ENCODE assay signal across 16 mouse cellular contexts in the genomic region with DNA sequence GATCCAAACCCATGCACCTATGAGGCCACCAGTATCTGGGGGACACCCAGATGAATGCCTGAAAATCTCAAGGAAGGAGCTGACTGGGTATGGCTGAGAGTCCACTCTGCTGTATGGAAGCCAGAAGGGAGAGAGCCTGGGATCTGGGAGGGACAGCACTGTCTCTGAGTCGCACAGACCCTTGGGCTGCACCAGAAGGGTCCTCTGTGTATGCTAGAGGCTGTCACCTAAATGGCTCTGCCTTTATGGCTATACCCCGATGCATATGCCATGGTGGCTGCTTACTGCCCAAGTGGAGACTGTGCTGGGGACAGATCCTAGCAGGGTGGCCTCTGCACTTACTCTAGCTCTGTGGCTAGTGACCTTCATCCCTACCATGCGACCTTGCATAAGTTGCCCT. TPM values are rescaled to one million over a fixed set of nuclear protein-coding genes. Genes with fewer than 3 reads are reported as not detected.
A peak's percentile ranks its signal among the peaks of the same experiment; 100 is the strongest.
DNase-seq lines count a peak whose midpoint lies in the region; ATAC-seq and TF ChIP-seq lines count a peak whose summit lies in the region.
"Had no signal": no experiment of that assay in that cellular context is flagged by ENCODE, and none has a peak within 500 bp of the region (broad histone marks: within the 10 kb centered on the region; RNA-seq: fewer than 3 reads in every experiment).

No protein-coding gene starts in this region.

- H3K9me3 ChIP-seq in kidney, embryonic 16.5 days (ENCODE audit: low read length) = no peaks in the 10 kb centered on the region
- H3K9me3 ChIP-seq in MEL (replicated peaks; ENCODE audit: insufficient read depth, low read length) = no peaks in the 10 kb centered on the region
- no peaks in the 10 kb centered on the region for H3K9me3 ChIP-seq in forebrain, embryonic 14.5 days (replicated peaks; ENCODE audit: control insufficient read depth, low read length)
- no peaks in the 10 kb centered on the region for H3K9me3 ChIP-seq in midbrain, embryonic 16.5 days (replicated peaks; ENCODE audit: control insufficient read depth, low read length, poor library complexity, severe bottlenecking)
- H3K9me3 ChIP-seq: embryonic facial prominence, embryonic 15.5 days had no signal

- no peaks in the 10 kb centered on the region for H3K27me3 ChIP-seq in kidney, embryonic 16.5 days (ENCODE audit: insufficient read depth, low read length)
- H3K27me3 ChIP-seq in MEL (ENCODE audit: control insufficient read depth in 1 of 2, insufficient read depth in 2 of 2, low read length in 2 of 2) = no peaks in the 10 kb centered on the region
- H3K27me3 ChIP-seq in forebrain, embryonic 14.5 days (replicated peaks; ENCODE audit: control insufficient read depth, insufficient read depth, low read length) = no peaks in the 10 kb centered on the region
- no peaks in the 10 kb centered on the region for H3K27me3 ChIP-seq in midbrain, embryonic 16.5 days (ENCODE audit: control insufficient read depth, insufficient read depth, low read depth, low read length)
- H3K27me3 ChIP-seq in cerebellum, adult 2 months (ENCODE audit: control insufficient read depth, insufficient read depth, low read length) = no peaks in the 10 kb centered on the region; the same call in 1 of the 2 replicates
- H3K27me3 ChIP-seq: embryonic facial prominence, embryonic 15.5 days had no signal

- TF ChIP-seq EP300 in MEL (IDR thresholded peaks at IDR 0.05; ENCODE audit: low read depth in 1 of 2, low read length in 2 of 2) = no peak

- no peak for TF ChIP-seq POLR2A in MEL (IDR thresholded peaks at IDR 0.05; ENCODE audit: control insufficient read depth in 1 of 2, insufficient read depth in 1 of 2, low read depth in 1 of 2, low read length in 2 of 2, poor library complexity in 1 of 2)
- no peak for TF ChIP-seq POLR2A in cerebellum, adult 2 months (IDR thresholded peaks at IDR 0.05; ENCODE audit: borderline replicate concordance, insufficient read depth, low read length)

- intact Hi-C loops in left cerebral cortex, postnatal 14 days (cut with DNase I) = no loop called here

- no peak overlapping the region for H3K27ac ChIP-seq in kidney, embryonic 16.5 days (ENCODE audit: low read length)
- no peak overlapping the region for H3K27ac ChIP-seq in MEL (ENCODE audit: control insufficient read depth, low read depth, low read length)
- H3K27ac ChIP-seq in forebrain, embryonic 14.5 days (ENCODE audit: low read depth, low read length) = no peak overlapping the region
- no peak overlapping the region for H3K27ac ChIP-seq in midbrain, embryonic 16.5 days (ENCODE audit: low read length)
- no peak overlapping the region for H3K27ac ChIP-seq in cerebellum, adult 2 months (ENCODE audit: insufficient read depth, low read length)
- H3K27ac ChIP-seq: embryonic facial prominence, embryonic 15.5 days had no signal

- H3K79me2 ChIP-seq in MEL (ENCODE audit: control insufficient read depth, insufficient read depth, low read length, poor library complexity) = no peaks in the 10 kb centered on the region

- peak; percentile 35; the same call in 1 of the 2 replicates for ATAC-seq in kidney, embryonic 16.5 days (ENCODE audit: low FRiP score, low TSS enrichment)
- peak; percentile 37; the same call in 1 of the 2 replicates for ATAC-seq in forebrain, embryonic 14.5 days
- ATAC-seq in midbrain, embryonic 16.5 days = peak; percentile 30; the same call in 1 of the 2 replicates
- ATAC-seq: CD4-positive, CD25-positive, alpha-beta regulatory T cell, adult 4 months; inflammation-experienced regulatory T-cells, adult 6 months; liver, postnatal 0 days had no signal

- no peaks in the 10 kb centered on the region for H3K36me3 ChIP-seq in kidney, embryonic 16.5 days (ENCODE audit: insufficient read depth, low read length)
- no peaks in the 10 kb centered on the region for H3K36me3 ChIP-seq in MEL (ENCODE audit: control insufficient read depth in 1 of 2, insufficient read depth in 2 of 2, low read length in 2 of 2)
- peaks cover 8% of the 10 kb centered on the region for H3K36me3 ChIP-seq in forebrain, embryonic 14.5 days (ENCODE audit: control insufficient read depth, insufficient read depth, low read length)
- peaks cover 8% of the 10 kb centered on the region for H3K36me3 ChIP-seq in midbrain, embryonic 16.5 days (ENCODE audit: control insufficient read depth, insufficient read depth, low read length)
- H3K36me3 ChIP-seq: embryonic facial prominence, embryonic 15.5 days had no signal

- no peaks in the 10 kb centered on the region for H3K4me1 ChIP-seq in kidney, embryonic 16.5 days (ENCODE audit: insufficient read depth, low read length)
- H3K4me1 ChIP-seq in MEL (ENCODE audit: control insufficient read depth in 1 of 2, insufficient read depth in 2 of 2, low read length in 2 of 2) = no peaks in the 10 kb centered on the region
- H3K4me1 ChIP-seq in forebrain, embryonic 14.5 days (ENCODE audit: control insufficient read depth, insufficient read depth, low read length) = no peaks in the 10 kb centered on the region
- peaks cover under 1% of the 10 kb centered on the region; the same call in 1 of the 2 replicates for H3K4me1 ChIP-seq in midbrain, embryonic 16.5 days (ENCODE audit: control insufficient read depth, insufficient read depth, low read length)
- no peaks in the 10 kb centered on the region for H3K4me1 ChIP-seq in cerebellum, adult 2 months (ENCODE audit: control insufficient read depth, insufficient read depth, low read length)
- H3K4me1 ChIP-seq: embryonic facial prominence, embryonic 15.5 days had no signal

- WGBS in kidney, embryonic 16.5 days = 74% methylated on average over 3 of the region's 3 CpGs
- WGBS in forebrain, embryonic 14.5 days = 79% methylated on average over 3 of the region's 3 CpGs
- WGBS in midbrain, embryonic 16.5 days = 74% methylated on average over 3 of the region's 3 CpGs
- 56% methylated on average over 3 of the region's 3 CpGs for WGBS in cerebellum, adult 2 months

- H3K9ac ChIP-seq in kidney, embryonic 16.5 days (replicated peaks; ENCODE audit: low read length) = no peak overlapping the region
- H3K9ac ChIP-seq in MEL (ENCODE audit: control insufficient read depth, low read depth, low read length, poor library complexity, severe bottlenecking) = no peak overlapping the region
- no peak overlapping the region for H3K9ac ChIP-seq in forebrain, embryonic 14.5 days (ENCODE audit: low read length)
- H3K9ac ChIP-seq in midbrain, embryonic 16.5 days (ENCODE audit: low read depth, low read length) = no peak overlapping the region
- H3K9ac ChIP-seq: embryonic facial prominence, embryonic 15.5 days; liver, postnatal 0 days had no signal

- no peak for TF ChIP-seq RAD21 in MEL (IDR thresholded peaks at IDR 0.05; ENCODE audit: low read depth, low read length)

- no peak overlapping the region for H3K4me2 ChIP-seq in kidney, embryonic 16.5 days (replicated peaks; ENCODE audit: low read depth, low read length)
- no peak overlapping the region for H3K4me2 ChIP-seq in forebrain, embryonic 14.5 days (ENCODE audit: low read length)
- no peak overlapping the region for H3K4me2 ChIP-seq in midbrain, embryonic 16.5 days (ENCODE audit: low read length)
- H3K4me2 ChIP-seq: embryonic facial prominence, embryonic 15.5 days had no signal

- no peak for TF ChIP-seq CTCF in MEL (IDR thresholded peaks at IDR 0.05 in 2 of 3, conservative IDR thresholded peaks at IDR 0.05 in 1 of 3; ENCODE audit: control insufficient read depth in 1 of 3, insufficient read depth in 1 of 3, low read depth in 2 of 3, low read length in 3 of 3, poor library complexity in 1 of 3, severe bottlenecking in 1 of 3)
- no peak for TF ChIP-seq CTCF in cerebellum, adult 2 months (IDR thresholded peaks at IDR 0.05; ENCODE audit: borderline replicate concordance, insufficient read depth, low read depth, low read length)

- no peak overlapping the region for H3K4me3 ChIP-seq in kidney, embryonic 16.5 days (ENCODE audit: low read length)
- H3K4me3 ChIP-seq in MEL (ENCODE audit: control insufficient read depth in 1 of 2, insufficient read depth in 1 of 2, low read depth in 2 of 2, low read length in 2 of 2) = no peak overlapping the region
- H3K4me3 ChIP-seq in forebrain, embryonic 14.5 days (ENCODE audit: low read depth, low read length) = no peak overlapping the region
- H3K4me3 ChIP-seq in midbrain, embryonic 16.5 days (ENCODE audit: low read depth, low read length) = no peak overlapping the region
- H3K4me3 ChIP-seq in cerebellum, adult 2 months (replicated peaks; ENCODE audit: insufficient read depth, low read depth, low read length) = no peak overlapping the region
- H3K4me3 ChIP-seq: embryonic facial prominence, embryonic 15.5 days; megakaryocyte, embryonic 14.5 days had no signal

- DNase-seq in kidney, adult 18-20 months = no peak
- peak; percentile 26 for DNase-seq in MEL (ENCODE audit: low read depth, low spot score)
- no peak for DNase-seq in forebrain, embryonic 14.5 days (ENCODE audit: low spot score)
- no peak for DNase-seq in left cerebral cortex, postnatal 14 days (ENCODE audit: low spot score in 2 of 2)
- DNase-seq in cerebellum, adult 2 months = no peak
- DNase-seq in testis, postnatal 10 days (ENCODE audit: low spot score) = no peak
- DNase-seq: cerebellum, adult 11 months; liver, postnatal 0 days; right cerebral cortex, postnatal 25 days; thymus, postnatal 14 days had no signal

TF ChIP-seq in MEL, 35 proteins besides CTCF, POLR2A, EP300 and RAD21:
- TF ChIP-seq ZNF384 (IDR thresholded peaks at IDR 0.05; ENCODE audit: low read depth, low read length) (no peak), USF2 (IDR thresholded peaks at IDR 0.05; ENCODE audit: borderline replicate concordance in 1 of 2, insufficient read depth in 1 of 2, low read depth in 1 of 2, low read length in 2 of 2) (no peak), NELFE (IDR thresholded peaks at IDR 0.05; ENCODE audit: low read depth, low read length) (no peak), POLR2AphosphoS2 (IDR thresholded peaks at IDR 0.05; ENCODE audit: low read length) (no peak), CHD1 (IDR thresholded peaks at IDR 0.05; ENCODE audit: low read depth, low read length) (no peak), MAZ (IDR thresholded peaks at IDR 0.05; ENCODE audit: low read depth, low read length) (no peak)

RNA-seq across cellular contexts. Expression of gene Cacng4, which starts 8.6 kb away (rescaled TPM):
- polyA plus RNA-seq in kidney, embryonic 16.5 days (2015; fragmentation: Nextera tagmentation; extraction: Ambion mirVana) = 2.3 and 2.5 TPM in 2 replicates
- total RNA-seq in MEL (2012; rRNA removed) = not detected in 2 replicates
- polyA plus RNA-seq in MEL (2012; ENCODE audit: insufficient read depth in 1 of 2, insufficient read length in 2 of 2, low read depth in 1 of 2, low replicate concordance in 2 of 2, missing spikeins in 1 of 2) = not detected
- 35.4 and 40.8 TPM in 2 replicates for polyA plus RNA-seq in forebrain, embryonic 14.5 days (2014; fragmentation: Nextera tagmentation; extraction: Ambion mirVana)
- 52.0 and 52.1 TPM in 2 replicates for polyA plus RNA-seq in midbrain, embryonic 16.5 days (2015; fragmentation: Nextera tagmentation; extraction: Ambion mirVana)
- total RNA-seq in left cerebral cortex, postnatal 14 days (2021) = 10 to 100 TPM; 55.4 to 56.2 TPM
- 24.5 and 25.6 TPM in 2 replicates for polyA plus RNA-seq in cerebellum, adult 2 months (2012; rRNA removed)
- polyA plus RNA-seq: CD4-positive, CD25-positive, alpha-beta regulatory T cell, adult 4 months; inflammation-experienced regulatory T-cells, adult 6 months; liver, postnatal 0 days had no signal
